Mouse (Mus musculus) R1 (cell line): ENCODE results near the gene Ncmap.
"Not testable (repeated sequence)": the region's sequence is repeated elsewhere in the genome, so short reads cannot be mapped to it uniquely, and the experiment has no call there.

ENCODE experiments used
- DNase-seq: peaks from one replicate; pipeline ENCODE4 v3.0.0-alpha.2; 2018; ENCODE audit warnings: low read depth, low spot score

Gene Ncmap

GRCm38 (mm10) chr4:135401881-135402280, 3.9 kb upstream of the Ncmap start:
- DNase-seq: peak; percentile 51

GRCm38 (mm10) chr4:135397551-135397950, 476 bp downstream of the Ncmap start:
- DNase-seq: peak; percentile 33

- peak; percentile 57 for DNase-seq
Measured at GRCm38 (mm10) chr4:135396303-135396702, 1.7 kb downstream of the Ncmap start.

- DNase-seq: no peak
Measured at GRCm38 (mm10) chr4:135395375-135395774, 2.7 kb downstream of the Ncmap start.

DNA sequence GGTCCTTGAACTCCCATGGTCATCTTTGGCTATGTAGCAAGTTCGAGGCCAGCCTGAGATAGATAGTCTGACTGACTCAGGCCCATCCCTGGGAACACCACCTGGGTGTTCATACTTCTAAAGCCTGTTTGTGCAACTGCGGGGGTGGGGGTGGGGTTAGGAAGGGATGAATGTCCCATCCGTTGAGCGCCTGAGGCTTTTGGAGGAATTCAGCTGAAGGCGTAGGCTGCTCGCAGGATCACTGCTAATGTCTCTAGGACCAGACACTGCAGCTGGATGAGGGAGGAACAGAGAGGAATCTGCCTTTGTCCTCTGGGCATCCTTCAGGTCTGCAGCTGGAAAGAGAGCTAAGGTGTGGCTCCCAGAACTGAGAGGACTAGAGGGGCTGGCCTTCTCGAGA, 3.4 kb downstream of the Ncmap start:
- DNase-seq: peak; percentile 40

DNA sequence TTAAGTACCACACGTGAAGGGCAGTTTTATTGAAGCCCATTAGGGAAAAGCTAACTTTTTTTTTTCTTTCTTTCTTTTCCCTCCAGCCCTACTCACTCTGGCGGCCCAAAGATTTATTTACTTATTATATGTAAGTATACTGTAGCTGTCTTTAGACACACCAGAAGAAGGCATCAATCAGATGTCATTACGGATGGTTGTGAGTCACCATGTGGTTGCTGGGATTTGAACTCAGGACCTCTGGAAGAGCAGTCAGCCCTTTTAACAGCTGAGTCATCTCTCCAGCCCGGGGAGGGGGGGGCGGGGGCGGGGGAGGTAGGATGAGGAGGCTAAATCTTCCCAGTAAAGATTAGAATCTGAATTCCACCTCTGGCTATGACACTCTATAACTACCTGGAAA, 4.6 kb downstream of the Ncmap start:
- DNase-seq: no peak

- DNase-seq: peak; percentile 72
Measured at GRCm38 (mm10) chr4:135392801-135393200, 5.2 kb downstream of the Ncmap start.

DNA sequence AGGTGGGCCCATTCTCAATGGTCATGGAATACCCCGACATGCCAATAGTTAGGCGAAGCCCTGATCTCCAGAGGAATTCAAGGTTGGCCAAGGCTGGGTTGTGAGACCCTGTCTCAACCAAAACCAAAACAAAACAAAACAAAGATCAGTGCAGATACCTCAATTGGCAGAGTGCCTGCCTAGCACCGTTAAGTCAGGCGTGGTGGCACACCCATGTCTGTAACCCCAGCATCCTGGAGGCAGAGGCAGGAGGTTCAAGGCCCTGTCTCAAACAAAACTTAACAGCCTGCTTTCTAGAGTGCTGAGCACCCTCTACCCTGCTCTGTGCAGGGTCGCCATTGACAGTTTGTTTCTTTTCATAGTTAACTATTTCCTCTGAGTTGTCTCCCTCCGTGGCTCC, 7.0 kb downstream of the Ncmap start:
- DNase-seq: no peak

DNA sequence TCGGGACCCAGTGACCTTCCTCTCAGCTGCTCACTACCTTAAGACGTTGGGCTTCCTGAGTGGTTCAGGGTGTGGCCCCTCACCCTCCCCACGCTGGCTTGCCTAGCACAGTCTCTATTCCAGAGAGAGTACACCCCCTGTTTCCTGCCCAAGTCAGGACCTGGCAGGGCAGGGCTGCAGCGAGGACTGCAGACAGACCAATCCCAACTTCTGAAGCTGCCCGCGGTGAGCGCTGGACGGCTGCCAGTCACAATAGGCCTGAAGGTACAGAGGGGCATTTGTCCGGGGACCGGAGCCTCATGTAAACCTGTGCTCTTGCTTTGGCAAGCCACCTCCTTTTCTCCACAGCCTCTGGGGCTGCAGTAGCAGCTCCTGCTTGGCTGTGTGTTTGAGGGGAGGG, 12.4 kb downstream of the Ncmap start:
- no peak for DNase-seq

GRCm38 (mm10) chr4:135382316-135382715, 15.7 kb downstream of the Ncmap start:
- peak; percentile 87 for DNase-seq

DNA sequence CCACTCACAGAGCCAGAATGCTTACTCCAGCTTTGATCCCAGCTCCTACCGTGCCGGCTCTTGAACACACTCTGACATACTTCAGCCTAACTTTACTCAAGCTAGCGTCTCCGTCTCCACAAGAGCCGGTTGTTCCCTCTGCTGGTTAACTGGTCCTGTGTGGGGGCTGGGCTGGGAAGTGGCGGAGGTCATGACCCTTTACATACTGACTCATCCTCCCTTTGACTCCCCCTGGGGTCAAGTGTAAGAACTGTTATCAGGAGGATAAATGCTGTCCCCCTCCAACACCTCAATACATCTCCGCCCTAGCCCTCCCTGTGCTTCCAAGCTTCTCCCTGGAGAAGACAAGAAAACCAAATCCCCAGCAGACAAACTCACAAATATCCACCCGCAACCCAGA, 16.7 kb downstream of the Ncmap start:
- peak; percentile 95 for DNase-seq

GRCm38 (mm10) chr4:135377241-135377640, 20.8 kb downstream of the Ncmap start:
- no peak for DNase-seq

GRCm38 (mm10) chr4:135375444-135375843, 22.6 kb downstream of the Ncmap start:
- peak; percentile 77 for DNase-seq

- peak; percentile 81 for DNase-seq
Measured at GRCm38 (mm10) chr4:135373299-135373698, 24.7 kb downstream of the Ncmap start.

DNA sequence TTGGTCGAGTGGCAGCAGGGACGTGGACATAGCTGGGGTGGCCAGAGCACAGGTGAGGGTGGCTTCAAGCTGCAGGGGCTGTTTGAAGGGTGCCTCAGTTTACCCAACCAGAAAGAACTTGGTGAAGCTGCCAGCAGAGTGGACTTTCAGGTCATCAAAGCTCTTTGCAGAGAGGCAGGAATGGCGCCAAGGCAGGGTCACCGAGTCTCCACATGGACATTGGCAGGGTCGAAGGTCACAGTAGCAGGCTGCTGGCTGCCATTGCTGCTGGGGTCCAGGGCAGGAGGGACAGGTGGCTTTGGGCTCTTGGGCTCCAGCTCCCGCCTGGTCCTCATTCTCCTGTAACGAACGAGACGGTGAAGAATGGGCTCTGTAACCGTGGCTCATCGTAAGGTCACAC, 27.7 kb downstream of the Ncmap start:
- DNase-seq: no peak

DNA sequence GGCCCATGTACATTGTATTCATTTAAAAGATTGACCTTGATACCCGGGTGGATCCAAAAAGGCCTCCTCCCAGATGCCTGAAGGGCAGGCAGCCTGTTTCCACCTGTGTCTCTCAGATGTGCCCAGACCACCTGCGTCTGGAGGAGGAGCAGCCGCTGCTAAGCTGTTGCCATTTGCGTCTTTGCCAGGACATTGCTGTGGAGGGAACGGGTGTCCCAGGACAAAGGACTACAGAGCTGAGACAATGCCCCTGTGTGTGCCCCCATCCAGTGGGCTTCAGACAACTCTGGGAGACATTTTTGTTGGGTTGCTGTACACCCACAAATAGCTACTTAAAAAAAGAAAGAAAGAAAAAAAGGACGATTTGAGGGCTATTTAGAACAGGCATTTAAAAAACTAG, 35.2 kb downstream of the Ncmap start:
- no peak for DNase-seq

DNA sequence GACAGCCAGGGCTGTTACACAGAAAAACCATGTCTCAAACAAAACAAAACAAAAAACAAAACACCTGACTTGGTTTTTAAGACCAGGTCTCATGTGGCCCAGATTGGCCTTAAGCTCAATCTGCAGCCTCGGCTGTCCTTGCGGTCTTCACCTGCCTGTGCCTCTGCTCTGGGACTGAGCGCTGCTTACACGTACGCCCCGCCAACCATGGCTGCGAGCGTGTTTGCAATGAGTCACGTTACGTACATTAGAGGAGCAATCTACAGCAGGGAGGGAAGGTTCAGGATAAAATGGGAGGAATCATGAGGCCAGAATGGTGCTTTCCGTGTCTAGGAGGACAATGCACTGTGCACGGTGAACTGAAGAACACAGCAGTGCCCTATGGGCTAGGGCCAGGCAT, 36.3 kb downstream of the Ncmap start:
- no peak for DNase-seq

- peak; percentile 82 for DNase-seq
Measured at GRCm38 (mm10) chr4:135358736-135359135, 39.3 kb downstream of the Ncmap start.

- no peak for DNase-seq
Measured at GRCm38 (mm10) chr4:135357221-135357920, 40.7 kb downstream of the Ncmap start.

- DNase-seq: no peak
Measured at GRCm38 (mm10) chr4:135355886-135356550, 42.0 kb downstream of the Ncmap start.

GRCm38 (mm10) chr4:135354751-135355150, 43.3 kb downstream of the Ncmap start:
- not testable (repeated sequence) for DNase-seq

DNA sequence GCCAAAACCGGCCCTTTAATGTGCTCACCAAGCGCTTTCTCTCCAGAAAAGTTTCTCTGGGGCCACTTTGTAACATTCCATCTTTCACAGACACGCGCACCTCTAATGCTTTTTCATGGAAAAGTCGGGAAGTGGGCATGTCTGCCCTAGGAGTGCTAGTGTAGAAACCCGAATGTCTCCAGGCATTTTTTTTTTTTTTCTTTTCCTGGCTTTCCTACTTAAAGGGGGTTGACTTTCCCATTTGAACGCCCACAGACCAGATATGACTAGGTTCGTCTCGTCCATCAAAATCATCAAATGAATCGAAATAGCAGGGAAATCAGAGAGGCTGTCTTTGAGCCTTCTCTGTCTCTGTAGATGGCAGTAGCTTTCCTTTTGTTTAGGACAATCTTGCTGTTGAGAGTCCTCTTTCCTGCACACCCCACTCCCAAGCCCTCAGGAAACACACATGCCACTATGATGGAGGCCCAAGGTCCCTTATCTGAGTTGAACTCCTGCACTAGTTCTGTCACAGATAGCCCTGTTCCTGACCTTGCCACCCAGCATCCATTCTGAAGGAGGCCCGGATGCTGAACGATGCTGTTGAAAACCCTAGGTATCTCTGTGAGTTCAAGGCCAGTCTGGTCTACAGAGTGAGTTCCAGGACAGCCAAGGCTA, 44.1 kb downstream of the Ncmap start:
- DNase-seq: peak; percentile 26
